Mouse (Mus musculus) MEL (cell line): ENCODE results near the gene Cryba1.

ENCODE experiments used
- BHLHE40 ChIP-seq: IDR thresholded peaks from 2 replicates; pipeline ENCODE4 v1.6.1; 2012; ENCODE audit warnings: low read depth, mild to moderate bottlenecking, inconsistent platforms, low read length, improper control_type of control experiment, borderline replicate concordance
- CTCF ChIP-seq, 3 experiments: IDR thresholded peaks in 2 of 3; conservative IDR thresholded peaks in 1 of 3; 2 replicates each; pipeline ENCODE4 v1.5.1; 2011 to 2012; ENCODE audit warnings: low read length in 3 of 3, low read depth in 2 of 3, mild to moderate bottlenecking in 2 of 3, improper control_type of control experiment in 1 of 3, inconsistent platforms in 1 of 3, mixed read lengths in 1 of 3, moderate library complexity in 1 of 3; ENCODE audit not compliant: control insufficient read depth in 1 of 3, insufficient read depth in 1 of 3, poor library complexity in 1 of 3, severe bottlenecking in 1 of 3
- EP300 ChIP-seq, 2 experiments: IDR thresholded peaks; 2 replicates each; pipeline ENCODE4 v1.6.1; 2011; ENCODE audit warnings: improper control_type of control experiment in 2 of 2, low read length in 2 of 2, low read depth in 1 of 2, mild to moderate bottlenecking in 1 of 2
- GATA1 ChIP-seq: IDR thresholded peaks from 2 replicates; pipeline ENCODE4 v1.6.1; 2011; ENCODE audit warnings: low read depth, low read length, improper control_type of control experiment
- MEF2A ChIP-seq: IDR thresholded peaks from 2 replicates; pipeline ENCODE4 v1.6.1; 2014; ENCODE audit warnings: low read depth, mild to moderate bottlenecking, inconsistent platforms, low read length, improper control_type of control experiment; ENCODE audit not compliant: poor library complexity, insufficient replicate concordance, severe bottlenecking; ENCODE audit errors: extremely low read depth
- MXI1 ChIP-seq: IDR thresholded peaks from 2 replicates; pipeline ENCODE4 v1.6.1; 2011; ENCODE audit warnings: mild to moderate bottlenecking, low read depth, low read length, improper control_type of control experiment
- MYC ChIP-seq: IDR thresholded peaks from 2 replicates; pipeline ENCODE4 v1.6.1; 2011; ENCODE audit warnings: low read depth, mild to moderate bottlenecking, low read length, improper control_type of control experiment, moderate library complexity
- NRF1 ChIP-seq: IDR thresholded peaks from 2 replicates; pipeline ENCODE4 v1.6.1; 2014; ENCODE audit warnings: low read depth, mild to moderate bottlenecking, inconsistent platforms, low read length, improper control_type of control experiment, moderate library complexity; ENCODE audit not compliant: poor library complexity, insufficient read depth, severe bottlenecking
- POLR2AphosphoS2 ChIP-seq: IDR thresholded peaks from 2 replicates; pipeline ENCODE4 v1.6.1; 2011; ENCODE audit warnings: low read length, improper control_type of control experiment
- TCF12 ChIP-seq: IDR thresholded peaks from 2 replicates; pipeline ENCODE4 v1.6.1; 2014; ENCODE audit warnings: low read depth, mild to moderate bottlenecking, inconsistent platforms, low read length, improper control_type of control experiment, moderate library complexity
- ZC3H11A ChIP-seq: IDR thresholded peaks from 2 replicates; pipeline ENCODE4 v1.6.1; 2012; ENCODE audit warnings: low read depth, mild to moderate bottlenecking, inconsistent platforms, low read length, improper control_type of control experiment
- ZMIZ1 ChIP-seq: IDR thresholded peaks from 2 replicates; pipeline ENCODE4 v1.6.1; 2012; ENCODE audit warnings: low read depth, mild to moderate bottlenecking, inconsistent platforms, low read length, improper control_type of control experiment, moderate library complexity

DNA sequence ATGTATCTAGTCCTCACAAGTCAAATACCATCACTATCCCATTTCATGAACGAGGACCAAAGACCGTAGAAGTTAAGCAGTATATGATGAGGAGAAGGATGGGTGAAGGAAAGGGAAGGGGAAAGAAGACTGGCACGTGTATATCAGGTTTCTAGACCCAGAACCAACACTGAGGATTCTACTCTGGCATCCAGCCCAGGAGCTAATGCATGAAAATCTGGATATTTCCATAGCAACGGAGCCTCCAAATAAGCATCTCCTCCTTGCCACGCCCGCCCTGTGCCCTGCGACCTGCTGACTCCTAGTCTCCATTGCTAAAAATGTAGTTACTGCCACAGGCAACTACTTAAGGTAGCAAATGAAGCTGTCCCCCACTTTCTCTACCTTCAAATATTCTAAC lies 317 bp downstream of the Cryba1 start:
- TF ChIP-seq TCF12 (no peak), MYC (no peak), CTCF (IDR thresholded peaks at IDR 0.05 in 2 of 3, conservative IDR thresholded peaks at IDR 0.05 in 1 of 3; ENCODE audit: control insufficient read depth in 1 of 3, insufficient read depth in 1 of 3, low read depth in 2 of 3, low read length in 3 of 3, poor library complexity in 1 of 3, severe bottlenecking in 1 of 3) (no peak), ZC3H11A (no peak), BHLHE40 (no peak), EP300 (IDR thresholded peaks at IDR 0.05; ENCODE audit: low read depth in 1 of 2, low read length in 2 of 2) (no peak), NRF1 (no peak), POLR2AphosphoS2 (no peak), ZMIZ1 (no peak), GATA1 (no peak), MEF2A (no peak), MXI1 (no peak)
